In the genomic region with DNA sequence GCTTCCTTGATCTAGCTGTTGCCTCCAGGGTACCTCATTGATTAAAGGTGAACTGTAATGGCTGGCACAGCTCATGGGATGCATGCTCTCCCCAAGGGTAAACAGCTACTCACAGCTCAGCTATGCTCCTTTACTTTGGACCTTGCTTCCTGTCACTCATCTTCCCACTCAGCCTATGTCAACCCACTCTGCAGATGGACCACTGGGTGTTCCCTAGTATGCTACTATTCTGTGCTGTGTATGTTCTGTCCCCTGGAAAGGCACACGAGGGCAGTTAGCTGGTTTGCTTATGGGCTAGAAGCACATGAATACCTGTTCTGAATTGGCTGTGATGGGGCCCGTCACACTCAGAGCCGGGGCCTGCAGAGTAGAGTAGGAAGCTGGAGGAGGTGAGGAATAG, we compare ENCODE assay signal across 10 mouse cellular contexts.
"Had no signal": no experiment of that assay in that cellular context is flagged by ENCODE, and none has a peak within 500 bp of the region (broad histone marks: within the 10 kb centered on the region; RNA-seq: fewer than 3 reads in every experiment).

No protein-coding gene starts in this region.

- DNase-seq: lung, adult 2 months; lung, postnatal 14 days; lung, postnatal 36 days; right cerebral cortex, postnatal 14 days; thymus, adult 2 months; thymus, postnatal 25 days; thymus, postnatal 4 days had no signal

- ATAC-seq: lung, postnatal 0 days; midbrain, embryonic 13.5 days; midbrain, embryonic 15.5 days had no signal
